Mouse (Mus musculus) C2C12 (cell line): Measurements from ENCODE around the gene Tmem63b. TPM values are rescaled to one million over a fixed set of nuclear protein-coding genes. Genes with fewer than 3 reads are reported as not detected.

Experiments used
- H3K27me3 ChIP-seq: one replicate; pipeline ENCODE4 v1.6.1; 2011; ENCODE audit not compliant: control insufficient read depth, insufficient read depth, insufficient read length
- H3K36me3 ChIP-seq: one replicate; pipeline ENCODE4 v1.6.1; 2011; ENCODE audit not compliant: control insufficient read depth, insufficient read depth
- H3K4me3 ChIP-seq: one replicate; pipeline ENCODE4 v1.5.1; 2011; ENCODE audit warnings: mild to moderate bottlenecking, control low read depth; ENCODE audit not compliant: poor library complexity, insufficient read depth, severe bottlenecking
- H3K79me2 ChIP-seq: one replicate; pipeline ENCODE4 v1.6.1; 2011; ENCODE audit not compliant: control insufficient read depth, insufficient read depth
- H3K79me3 ChIP-seq: one replicate; pipeline ENCODE4 v1.6.1; 2011; ENCODE audit warnings: low read depth, control low read depth
- H3ac ChIP-seq: one replicate; pipeline ENCODE3; 2011; ENCODE audit warnings: low read depth; ENCODE audit not compliant: control insufficient read depth, insufficient read length
- CEBPB ChIP-seq: IDR thresholded peaks from one replicate; pipeline ENCODE4 v1.6.1; 2011; ENCODE audit warnings: low read depth, mild to moderate bottlenecking, control low read depth, moderate library complexity
- CTCF ChIP-seq: IDR thresholded peaks from one replicate; pipeline ENCODE4 v1.5.1; 2011; ENCODE audit not compliant: control insufficient read depth, insufficient read depth, insufficient read length
- FOSL1 ChIP-seq: IDR thresholded peaks from one replicate; pipeline ENCODE4 v1.8.0; 2011; ENCODE audit warnings: mild to moderate bottlenecking, low read length; ENCODE audit not compliant: poor library complexity, insufficient read depth, severe bottlenecking
- MAX ChIP-seq: IDR thresholded peaks from one replicate; pipeline ENCODE4 v1.6.1; 2011; ENCODE audit warnings: mild to moderate bottlenecking, control low read depth
- MYOD1 ChIP-seq: IDR thresholded peaks from one replicate; pipeline ENCODE4 v1.6.1; 2011; ENCODE audit warnings: low read depth; ENCODE audit not compliant: control insufficient read depth, insufficient read length
- MYOG ChIP-seq: IDR thresholded peaks from one replicate; pipeline ENCODE4 v1.6.1; 2011; ENCODE audit not compliant: control insufficient read depth, insufficient read length; ENCODE audit errors: extremely low read depth
- USF1 ChIP-seq: IDR thresholded peaks from one replicate; pipeline ENCODE4 v1.6.1; 2011; ENCODE audit warnings: low read depth, mild to moderate bottlenecking, control low read depth, moderate library complexity
- polyA plus RNA-seq: library from polyadenylated mRNA; unstranded; fragments of >200 nt; fragmentation: generic; extraction: Trizol; gene quantifications from one replicate; pipeline ENCODE4 v1.2.1, GENCODE M21; 2012; ENCODE audit warnings: missing spikeins

Gene Tmem63b
- polyA plus RNA-seq, 1 experiment: 54.3 TPM

DNA sequence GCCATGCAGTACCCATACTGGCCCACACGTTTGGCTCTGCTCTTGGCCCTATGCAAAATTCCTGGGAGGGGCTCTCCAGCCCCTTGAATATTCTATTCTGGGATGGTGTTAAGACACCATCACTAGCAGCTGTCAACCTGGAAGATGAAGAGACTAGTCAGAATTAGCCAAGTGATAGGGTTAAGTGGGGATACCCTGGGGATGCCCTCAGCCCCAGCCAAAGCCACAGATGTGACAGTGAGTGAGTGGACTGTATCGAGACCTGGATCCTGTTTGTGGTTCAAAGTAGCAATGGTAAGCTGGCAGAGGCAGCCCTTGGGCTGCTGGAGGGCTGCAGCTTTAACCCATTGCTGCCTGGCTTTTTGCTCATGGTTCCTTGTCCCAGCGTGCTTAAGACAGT lies 23.1 kb upstream of the Tmem63b start:
- no peaks in the 10 kb centered on the region for H3K27me3 ChIP-seq
- H3K36me3 ChIP-seq: no peaks in the 10 kb centered on the region
- no peak overlapping the region for H3ac ChIP-seq
- no peaks in the 10 kb centered on the region for H3K79me2 ChIP-seq
- no peak overlapping the region for H3K4me3 ChIP-seq
- H3K79me3 ChIP-seq: no peaks in the 10 kb centered on the region
- TF ChIP-seq CEBPB (no peak), MYOG (no peak), MAX (no peak), FOSL1 (no peak), MYOD1 (no peak)

GRCm38 (mm10) chr17:45708179-45708578 lies 21.5 kb upstream of the Tmem63b start:
- Histone ChIP-seq H3K36me3 (no peaks in the 10 kb centered on the region), H3ac (no peak overlapping the region), H3K27me3 (no peaks in the 10 kb centered on the region), H3K4me3 (no peak overlapping the region), H3K79me3 (no peaks in the 10 kb centered on the region), H3K79me2 (no peaks in the 10 kb centered on the region)
- no peak for TF ChIP-seq MYOG
- TF ChIP-seq MAX: no peak
- no peak for TF ChIP-seq MYOD1
- no peak for TF ChIP-seq CEBPB
- no peak for TF ChIP-seq FOSL1
- TF ChIP-seq CTCF: no peak
- TF ChIP-seq USF1: no peak

DNA sequence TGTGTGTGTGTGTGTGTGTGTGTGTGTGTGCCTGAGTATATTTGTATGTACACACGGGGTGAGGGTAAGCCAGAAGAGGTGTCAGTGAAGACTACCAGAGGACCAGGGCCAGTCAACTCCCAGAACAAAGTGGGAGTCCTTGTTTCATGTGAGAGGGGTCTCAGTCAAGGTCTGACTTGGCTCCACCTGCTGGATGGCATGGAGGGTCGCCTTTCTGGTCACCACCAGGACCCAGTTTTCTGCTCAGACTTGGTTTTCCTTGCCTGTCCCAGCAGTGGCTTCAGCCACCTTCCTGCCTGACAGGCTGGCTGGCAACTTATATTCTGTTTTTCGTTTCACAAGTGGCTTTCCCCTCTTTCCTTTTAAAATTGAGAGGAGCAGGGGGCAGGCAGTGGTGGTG lies 20.7 kb upstream of the Tmem63b start:
- Histone ChIP-seq H3ac (no peak overlapping the region), H3K4me3 (no peak overlapping the region), H3K79me2 (no peaks in the 10 kb centered on the region), H3K36me3 (no peaks in the 10 kb centered on the region), H3K27me3 (no peaks in the 10 kb centered on the region), H3K79me3 (no peaks in the 10 kb centered on the region)
- TF ChIP-seq USF1 (no peak), MAX (no peak), CEBPB (no peak), FOSL1 (no peak), MYOG (no peak), MYOD1 (no peak), CTCF (no peak)

DNA sequence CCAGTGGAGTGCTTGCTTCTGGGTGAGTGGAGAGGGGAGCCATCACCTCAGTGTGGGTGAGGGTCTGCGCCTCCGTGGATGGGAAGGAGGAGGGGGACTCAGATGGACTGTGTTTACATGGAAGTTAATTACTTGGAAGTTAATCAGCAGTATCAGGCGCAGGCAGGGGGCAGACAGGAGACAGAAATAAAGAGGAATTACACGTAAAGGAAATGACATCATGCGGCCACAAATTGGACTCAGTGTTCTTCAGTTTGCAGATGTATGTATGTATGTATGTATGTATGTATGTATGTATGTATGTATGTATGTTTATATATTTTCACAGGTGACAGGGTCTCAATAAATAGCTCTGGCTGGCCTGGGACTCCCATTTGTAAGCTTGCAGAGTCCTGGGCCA lies 20.1 kb upstream of the Tmem63b start:
- no peak overlapping the region for H3K4me3 ChIP-seq
- H3K79me2 ChIP-seq: no peaks in the 10 kb centered on the region
- H3K27me3 ChIP-seq: no peaks in the 10 kb centered on the region
- H3ac ChIP-seq: no peak overlapping the region
- no peaks in the 10 kb centered on the region for H3K79me3 ChIP-seq
- TF ChIP-seq USF1: no peak
- no peaks in the 10 kb centered on the region for H3K36me3 ChIP-seq

DNA sequence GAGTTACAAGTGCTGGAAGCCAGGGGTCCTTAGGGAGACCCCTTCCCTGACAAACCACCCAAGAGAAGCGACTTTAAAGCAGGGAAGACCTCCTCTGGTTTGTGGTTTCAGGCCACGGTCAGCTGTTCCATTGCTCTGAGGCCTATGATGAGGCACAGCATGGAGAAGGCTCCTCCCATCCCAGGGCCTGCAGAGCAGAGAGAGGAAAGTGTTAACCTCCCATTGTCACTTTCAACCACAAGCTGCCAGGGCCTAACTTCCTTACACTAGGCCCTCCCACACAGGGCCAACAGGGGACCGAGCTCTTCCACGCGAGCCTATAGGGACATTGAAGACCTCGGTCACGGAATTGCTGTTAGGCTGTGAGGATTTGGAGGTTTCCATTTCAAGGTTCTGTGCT lies 16.5 kb upstream of the Tmem63b start:
- Histone ChIP-seq H3K79me2 (no peaks in the 10 kb centered on the region), H3K79me3 (no peaks in the 10 kb centered on the region), H3K36me3 (peaks cover 14% of the 10 kb centered on the region), H3K27me3 (no peaks in the 10 kb centered on the region), H3ac (no peak overlapping the region), H3K4me3 (no peak overlapping the region)
- no peak for TF ChIP-seq CEBPB
- no peak for TF ChIP-seq MYOD1
- TF ChIP-seq MYOG: no peak
- TF ChIP-seq USF1: no peak
- no peak for TF ChIP-seq MAX
- TF ChIP-seq FOSL1: no peak
- TF ChIP-seq CTCF: no peak

- TF ChIP-seq MYOD1: no peak
- no peak for TF ChIP-seq MYOG
- TF ChIP-seq FOSL1: no peak
- TF ChIP-seq CTCF: no peak
- Histone ChIP-seq H3K79me3 (peaks cover under 1% of the 10 kb centered on the region), H3K79me2 (peaks cover 4% of the 10 kb centered on the region), H3K4me3 (no peak overlapping the region), H3K27me3 (no peaks in the 10 kb centered on the region), H3K36me3 (peaks cover 20% of the 10 kb centered on the region), H3ac (no peak overlapping the region)
Measured at GRCm38 (mm10) chr17:45702254-45702653, 15.5 kb upstream of the Tmem63b start.

- Histone ChIP-seq H3K79me2 (peaks cover 15% of the 10 kb centered on the region), H3K79me3 (peaks cover 8% of the 10 kb centered on the region), H3K4me3 (no peak overlapping the region), H3ac (no peak overlapping the region), H3K36me3 (peaks cover 30% of the 10 kb centered on the region), H3K27me3 (no peaks in the 10 kb centered on the region)
- TF ChIP-seq USF1: no peak
- no peak for TF ChIP-seq FOSL1
- no peak for TF ChIP-seq MYOG
- no peak for TF ChIP-seq MAX
- no peak for TF ChIP-seq CEBPB
- no peak for TF ChIP-seq MYOD1
- no peak for TF ChIP-seq CTCF
Measured at GRCm38 (mm10) chr17:45701236-45701591, 14.5 kb upstream of the Tmem63b start.
